Mouse (Mus musculus) liver, postnatal 0 days (tissue): ENCODE measurements at regions not wholly inside any gene's neighbourhood (a gene's known extent, or its start where the extent isn't known, plus 50 kb on each side); places are given as distances from the start of the nearest gene placed in this dataset.

Experiments
- CTCF ChIP-seq: sonication (generic); IDR thresholded peaks from 2 replicates; pipeline ENCODE4 v1.5.1; 2016; ENCODE audit warnings: antibody characterized with exemption, low read depth
- EP300 ChIP-seq: IDR thresholded peaks from 2 replicates; pipeline ENCODE4 v1.6.1; 2016; ENCODE audit warnings: antibody characterized with exemption, low read depth, mild to moderate bottlenecking

DNA sequence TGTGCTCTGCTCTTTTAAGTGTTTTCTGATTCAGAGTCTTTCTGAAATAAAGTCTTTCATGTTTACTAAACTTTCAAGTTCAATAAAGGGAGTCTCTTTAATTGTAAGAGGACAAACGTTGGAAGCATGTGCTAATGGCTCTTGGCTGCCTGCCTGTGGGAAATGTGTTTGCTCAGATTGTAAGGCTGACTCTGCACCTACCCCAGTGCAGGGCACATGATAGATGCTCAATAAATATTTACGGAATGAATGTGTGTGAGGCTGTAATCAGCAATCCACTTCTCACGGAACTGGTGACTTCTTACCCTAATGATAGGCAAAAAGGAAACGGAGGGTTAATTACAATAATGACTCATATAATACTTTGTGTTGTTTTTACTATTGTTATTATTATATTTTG, 389.0 kb upstream of the Klf4 start:
- no peak for TF ChIP-seq EP300
- TF ChIP-seq CTCF, result no peak
